ENCODE assay signal across 8 mouse cellular contexts in genomic region chr10:60106146-60106530, GRCm38 (mm10). TPM values are rescaled to one million over a fixed set of nuclear protein-coding genes. Genes with fewer than 3 reads are reported as not detected.
DNase-seq lines count a peak whose midpoint lies in the region; ATAC-seq and TF ChIP-seq lines count a peak whose summit lies in the region.

Gene Spock2 (plus strand): TSS chr10:60106219.

- H3K27me3 ChIP-seq in megakaryocyte, embryonic 14.5 days (replicated peaks), result peaks cover 72% of the 10 kb centered on the region
- H3K27me3 ChIP-seq in cerebellum, adult 2 months (ENCODE audit: control insufficient read depth, insufficient read depth, low read length), result no peaks in the 10 kb centered on the region
- H3K27me3 ChIP-seq in hindbrain, embryonic 16.5 days (replicated peaks; ENCODE audit: control insufficient read depth, insufficient read depth, low read length), result no peaks in the 10 kb centered on the region
- peaks cover 51% of the 10 kb centered on the region for H3K27me3 ChIP-seq in limb, embryonic 13.5 days
- H3K27me3 ChIP-seq in midbrain, postnatal 0 days (ENCODE audit: insufficient read depth, low read length), result no peaks in the 10 kb centered on the region

- H3K27ac ChIP-seq in cerebellum, adult 2 months (ENCODE audit: insufficient read depth, low read length), result peak within 1 kb of the TSS; percentile 96
- peak within 1 kb of the TSS; percentile 97 for H3K27ac ChIP-seq in hindbrain, embryonic 16.5 days (ENCODE audit: low read depth, low read length)
- H3K27ac ChIP-seq in limb, embryonic 13.5 days, result no peak within 1 kb of the TSS
- peak within 1 kb of the TSS; percentile 98 for H3K27ac ChIP-seq in midbrain, postnatal 0 days (ENCODE audit: low read depth, low read length)

- peak; percentile 80 for TF ChIP-seq POLR2A in cerebellum, adult 2 months (IDR thresholded peaks at IDR 0.05; ENCODE audit: borderline replicate concordance, insufficient read depth, low read length)

- TF ChIP-seq CTCF in cerebellum, adult 2 months (IDR thresholded peaks at IDR 0.05; ENCODE audit: borderline replicate concordance, insufficient read depth, low read depth, low read length), result no peak
- no peak for TF ChIP-seq CTCF in midbrain, postnatal 0 days (IDR thresholded peaks at IDR 0.05)

- peak within 1 kb of the TSS; percentile 96 for H3K9ac ChIP-seq in hindbrain, embryonic 16.5 days (ENCODE audit: low read depth, low read length)
- peak within 1 kb of the TSS; percentile 78 for H3K9ac ChIP-seq in limb, embryonic 13.5 days
- peak within 1 kb of the TSS; percentile 99 for H3K9ac ChIP-seq in midbrain, postnatal 0 days (replicated peaks; ENCODE audit: low read length, poor library complexity, severe bottlenecking)

- H3K4me1 ChIP-seq in megakaryocyte, embryonic 14.5 days, result peaks cover 20% of the 10 kb centered on the region
- H3K4me1 ChIP-seq in cerebellum, adult 2 months (ENCODE audit: control insufficient read depth, insufficient read depth, low read length), result peaks cover 15% of the 10 kb centered on the region
- H3K4me1 ChIP-seq in hindbrain, embryonic 16.5 days (ENCODE audit: control insufficient read depth, insufficient read depth, low read depth, low read length), result peaks cover 34% of the 10 kb centered on the region
- peaks cover 19% of the 10 kb centered on the region for H3K4me1 ChIP-seq in limb, embryonic 13.5 days
- peaks cover 28% of the 10 kb centered on the region for H3K4me1 ChIP-seq in midbrain, postnatal 0 days (ENCODE audit: insufficient read depth, low read length)

- H3K36me3 ChIP-seq in megakaryocyte, embryonic 14.5 days (replicated peaks; ENCODE audit: low read length), result peaks cover 13% of the 10 kb centered on the region
- H3K36me3 ChIP-seq in hindbrain, embryonic 16.5 days (ENCODE audit: control insufficient read depth, insufficient read depth, low read length), result no peaks in the 10 kb centered on the region
- no peaks in the 10 kb centered on the region for H3K36me3 ChIP-seq in limb, embryonic 13.5 days
- H3K36me3 ChIP-seq in midbrain, postnatal 0 days (ENCODE audit: insufficient read depth, low read length), result no peaks in the 10 kb centered on the region

- peak; percentile 83 to 86 for DNase-seq in cerebellum, adult 2 months
- peak; percentile 71 to 74 for DNase-seq in frontal cortex, postnatal 14 days (ENCODE audit: low spot score in 2 of 2)
- DNase-seq in midbrain, postnatal 0 days (ENCODE audit: low spot score), result peak; percentile 91

- under 1% methylated on average over 22 of the region's 22 CpGs for WGBS in cerebellum, adult 2 months
- under 1% methylated on average over 22 of the region's 22 CpGs for WGBS in hindbrain, embryonic 16.5 days
- WGBS in limb, embryonic 13.5 days, result under 1% methylated on average over 22 of the region's 22 CpGs
- WGBS in midbrain, postnatal 0 days, result under 1% methylated on average over 19 of the region's 22 CpGs

- peak within 1 kb of the TSS; percentile 92 for H3K4me3 ChIP-seq in megakaryocyte, embryonic 14.5 days (replicated peaks)
- peak within 1 kb of the TSS; percentile 99 for H3K4me3 ChIP-seq in cerebellum, adult 2 months (replicated peaks; ENCODE audit: insufficient read depth, low read depth, low read length)
- H3K4me3 ChIP-seq in hindbrain, embryonic 16.5 days (ENCODE audit: low read length), result peak within 1 kb of the TSS; percentile 86
- peak within 1 kb of the TSS; percentile 67 for H3K4me3 ChIP-seq in limb, embryonic 13.5 days
- H3K4me3 ChIP-seq in midbrain, postnatal 0 days (ENCODE audit: low read depth, low read length), result peak within 1 kb of the TSS; percentile 79

- H3K9me3 ChIP-seq in megakaryocyte, embryonic 14.5 days, result no peaks in the 10 kb centered on the region
- H3K9me3 ChIP-seq in hindbrain, embryonic 16.5 days (ENCODE audit: control insufficient read depth, low read length), result no peaks in the 10 kb centered on the region
- no peaks in the 10 kb centered on the region for H3K9me3 ChIP-seq in limb, embryonic 13.5 days
- H3K9me3 ChIP-seq in midbrain, postnatal 0 days (ENCODE audit: low read length), result no peaks in the 10 kb centered on the region

- ATAC-seq in megakaryocyte, adult 5-6 weeks (ENCODE audit: poor library complexity, severe bottlenecking), result no peak
- ATAC-seq in hindbrain, embryonic 16.5 days, result peak; percentile 77
- peak; percentile 42; the same call in 1 of the 2 replicates for ATAC-seq in limb, embryonic 13.5 days (ENCODE audit: low FRiP score, low read depth)
- ATAC-seq in midbrain, postnatal 0 days (ENCODE audit: low FRiP score), result peak; percentile 83
- ATAC-seq in granulocyte monocyte progenitor cell, adult 5-6 weeks (replicated peaks; ENCODE audit: poor library complexity, severe bottlenecking), result no peak

- peak within 1 kb of the TSS; percentile 74 for H3K4me2 ChIP-seq in hindbrain, embryonic 16.5 days (ENCODE audit: low read length)
- peak within 1 kb of the TSS; percentile 98 for H3K4me2 ChIP-seq in limb, embryonic 13.5 days (replicated peaks)
- H3K4me2 ChIP-seq in midbrain, postnatal 0 days (ENCODE audit: low read depth, low read length, poor library complexity, severe bottlenecking), result peak within 1 kb of the TSS; percentile 94

RNA-seq across cellular contexts. Expression of gene Spock2, which starts in this region (rescaled TPM):
- 3.1 and 5.4 TPM in 2 replicates for polyA plus RNA-seq in megakaryocyte, embryonic 14.5 days (2012; ENCODE audit: insufficient read depth, low replicate concordance)
- 0.11 and 0.20 TPM in 2 replicates for total RNA-seq in megakaryocyte, adult 5-6 weeks (2015)
- 0.04 and 0.07 TPM in 2 replicates for total RNA-seq in megakaryocyte, adult 5-6 weeks (2017)
- polyA plus RNA-seq in cerebellum, adult 2 months (2012; rRNA removed), result 499 and 502 TPM in 2 replicates
- 119 and 128 TPM in 2 replicates for polyA plus RNA-seq in hindbrain, embryonic 16.5 days (2015; fragmentation: Nextera tagmentation; extraction: Ambion mirVana)
- 6.1 and 7.2 TPM in 2 replicates for polyA plus RNA-seq in limb, embryonic 13.5 days (2015; fragmentation: Nextera tagmentation; extraction: Ambion mirVana)
- total RNA-seq in midbrain, postnatal 0 days (2014; rRNA removed), result 275 and 308 TPM in 2 replicates
- 109 and 117 TPM in 2 replicates for polyA plus RNA-seq in midbrain, postnatal 0 days (2015; fragmentation: Nextera tagmentation; extraction: Ambion mirVana)
- 0.23 TPM in 1 of 2 replicates, not detected in the other for total RNA-seq in granulocyte monocyte progenitor cell, adult 5-6 weeks (2014; fragmentation: Nextera tagmentation)
- total RNA-seq in granulocyte monocyte progenitor cell, adult 5-6 weeks (2017), result not detected in 2 replicates

Comparison
In these comparisons a context has a peak if more than half of its experiments do, and no peak if none do; other contexts are left out.
1. RNA of gene Spock2 (total RNA-seq): 275 to 308 TPM in midbrain, postnatal 0 days; 0.04 to 0.20 TPM in megakaryocyte, adult 5-6 weeks and 0.23 TPM in granulocyte monocyte progenitor cell, adult 5-6 weeks; every median in the first group is over 100 times any median in the second.
2. RNA of gene Spock2 (polyA plus RNA-seq): 499 to 502 TPM in cerebellum, adult 2 months, 119 to 128 TPM in hindbrain, embryonic 16.5 days and 109 to 117 TPM in midbrain, postnatal 0 days; 6.1 to 7.2 TPM in limb, embryonic 13.5 days and 3.1 to 5.4 TPM in megakaryocyte, embryonic 14.5 days; every median in the first group is over 10 times any median in the second.
3. ATAC-seq: peak in hindbrain, embryonic 16.5 days (single experiment), limb, embryonic 13.5 days (single experiment) and midbrain, postnatal 0 days (single experiment); none in megakaryocyte, adult 5-6 weeks (single experiment) and granulocyte monocyte progenitor cell, adult 5-6 weeks (single experiment).
4. Peak in every context shown above with its lines, with median percentiles within 50 percentile points of each other: H3K4me3 ChIP-seq, DNase-seq, H3K4me2 ChIP-seq and H3K9ac ChIP-seq.